Mouse (Mus musculus) lung, postnatal 0 days (tissue): ENCODE measurements around the gene Gm5269. TPM values are rescaled to one million over a fixed set of nuclear protein-coding genes. Genes with fewer than 3 reads are reported as not detected.

Experiments used
- ATAC-seq: fragments of 200-750 bp; cut with Nextera tagmentation; 2 replicates; pipeline ENCODE4 v1.8.0; 2017; ENCODE audit warnings: moderate library complexity
- DNase-seq: peaks from one replicate; pipeline ENCODE4 v3.0.0-alpha.2; 2016; ENCODE audit warnings: low spot score
- H3K27ac ChIP-seq: fragments of 300-500 bp; sonication (generic); 2 replicates; pipeline ENCODE4 v1.5.1; 2014; ENCODE audit warnings: antibody characterized with exemption, mild to moderate bottlenecking, low read length, mixed read lengths
- H3K27me3 ChIP-seq: fragments of 300-500 bp; sonication (generic); replicated peaks from 2 replicates; pipeline ENCODE4 v1.6.1; 2014; ENCODE audit warnings: low read length, mixed read lengths; ENCODE audit not compliant: insufficient read depth
- H3K36me3 ChIP-seq: fragments of 300-500 bp; sonication (generic); 2 replicates; pipeline ENCODE4 v1.6.1; 2014; ENCODE audit warnings: low read length, mixed read lengths; ENCODE audit not compliant: insufficient read depth
- H3K4me1 ChIP-seq: fragments of 300-500 bp; sonication (generic); 2 replicates; pipeline ENCODE4 v1.6.1; 2014; ENCODE audit warnings: antibody characterized with exemption, low read depth, low read length, mixed read lengths; ENCODE audit not compliant: insufficient read depth
- H3K4me2 ChIP-seq: fragments of 300-500 bp; sonication (generic); replicated peaks from 2 replicates; pipeline ENCODE4 v1.6.1; 2014; ENCODE audit warnings: low read depth, mild to moderate bottlenecking, low read length, moderate library complexity, mixed read lengths
- H3K4me3 ChIP-seq: fragments of 300-500 bp; sonication (generic); 2 replicates; pipeline ENCODE4 v1.5.1; 2014; ENCODE audit warnings: low read depth, low read length
- H3K9ac ChIP-seq: fragments of 300-500 bp; sonication (generic); replicated peaks from 2 replicates; pipeline ENCODE4 v1.6.1; 2014; ENCODE audit warnings: low read depth, mild to moderate bottlenecking
- H3K9me3 ChIP-seq: fragments of 300-500 bp; sonication (generic); 2 replicates; pipeline ENCODE4 v1.6.1; 2016; ENCODE audit warnings: low read length, mixed read lengths
- CTCF ChIP-seq: IDR thresholded peaks from 2 replicates; pipeline ENCODE4 v1.5.1; 2016; ENCODE audit warnings: antibody characterized with exemption, mild to moderate bottlenecking
- EP300 ChIP-seq: IDR thresholded peaks from 2 replicates; pipeline ENCODE4 v1.6.1; 2016; ENCODE audit warnings: antibody characterized with exemption, mild to moderate bottlenecking, control low read depth
- WGBS: fragments of 180-500 bp; shearing (Covaris S2); extraction: QIAGEN DNeasy Blood & Tissue Kit; methylation state at CpG from one replicate; pipeline ENCODE4 v1.1.7; 2014; 5-methylcytosine and 5-hydroxymethylcytosine counted together
- polyA plus RNA-seq: library from polyadenylated mRNA; unstranded; fragments of >200 nt; fragmentation: Nextera tagmentation; extraction: Ambion mirVana; gene quantifications from 2 replicates; pipeline ENCODE4 v1.2.1, GENCODE M21; 2015

The Gm5269 gene
- not detected in 2 replicates for polyA plus RNA-seq

- H3K4me1 ChIP-seq: no peaks in the 10 kb centered on the region
- H3K36me3 ChIP-seq: no peaks in the 10 kb centered on the region
- no peak within 1 kb of the TSS for H3K4me3 ChIP-seq
- no peak within 1 kb of the TSS for H3K4me2 ChIP-seq
- ATAC-seq: no peak
- H3K27ac ChIP-seq: no peak within 1 kb of the TSS
- H3K9me3 ChIP-seq: no peaks in the 10 kb centered on the region
- H3K27me3 ChIP-seq: no peaks in the 10 kb centered on the region
- no peak within 1 kb of the TSS for H3K9ac ChIP-seq
- TF ChIP-seq EP300: no peak
- TF ChIP-seq CTCF: no peak
- no peak for DNase-seq
Observed at GRCm38 (mm10) chr1:45890173-45890572, at the start of gene Gm5269. Gene Gm5269 (minus strand): TSS chr1:45890273.

GRCm38 (mm10) chr1:45931127-45931526, 41.1 kb upstream of the Gm5269 start:
- no peak overlapping the region for H3K4me3 ChIP-seq
- no peak overlapping the region for H3K27ac ChIP-seq
- H3K4me2 ChIP-seq: no peak overlapping the region
- H3K9me3 ChIP-seq: no peaks in the 10 kb centered on the region
- 0 out of 2 replicates have a peak, but pooled peaks cover 2% of the 10 kb centered on the region for H3K4me1 ChIP-seq
- H3K36me3 ChIP-seq: no peaks in the 10 kb centered on the region
- peaks cover 4% of the 10 kb centered on the region; the same call in 1 of the 2 replicates for H3K27me3 ChIP-seq
- no peak overlapping the region for H3K9ac ChIP-seq
- DNase-seq (no peak), ATAC-seq (no peak)
- no peak for TF ChIP-seq EP300
- TF ChIP-seq CTCF: peak; percentile 64

- Histone ChIP-seq H3K9ac (no peak overlapping the region), H3K4me1 (peaks cover 4% of the 10 kb centered on the region; the same call in 1 of the 2 replicates), H3K27ac (no peak overlapping the region), H3K27me3 (peaks cover 4% of the 10 kb centered on the region; the same call in 1 of the 2 replicates), H3K9me3 (no peaks in the 10 kb centered on the region), H3K36me3 (no peaks in the 10 kb centered on the region), H3K4me3 (no peak overlapping the region), H3K4me2 (no peak overlapping the region)
- 51% methylated on average over 3 of the region's 3 CpGs for WGBS
- TF ChIP-seq CTCF: no peak
- no peak for TF ChIP-seq EP300
- ATAC-seq (no peak), DNase-seq (no peak)
Observed at GRCm38 (mm10) chr1:45926911-45927310, 36.8 kb upstream of the Gm5269 start.

- H3K4me2 ChIP-seq: peak within 1 kb of the TSS; percentile 90
- peaks cover 4% of the 10 kb centered on the region; the same call in 1 of the 2 replicates for H3K27me3 ChIP-seq
- no peak for ATAC-seq
- 33% methylated on average over 9 of the region's 9 CpGs for WGBS
- no peak for DNase-seq
- no peaks in the 10 kb centered on the region for H3K36me3 ChIP-seq
- peaks cover 4% of the 10 kb centered on the region; the same call in 1 of the 2 replicates for H3K4me1 ChIP-seq
- H3K4me3 ChIP-seq: peak within 1 kb of the TSS; percentile 54
- H3K27ac ChIP-seq: no peak within 1 kb of the TSS
- H3K9me3 ChIP-seq: no peaks in the 10 kb centered on the region
- TF ChIP-seq EP300 (no peak), CTCF (no peak)
- peak within 1 kb of the TSS; percentile 20 for H3K9ac ChIP-seq
Observed at GRCm38 (mm10) chr1:45926393-45926763, 36.3 kb upstream of the Gm5269 start, which contains the start of gene Slc40a1. Gene Slc40a1 (minus strand): TSS chr1:45926523.

DNA sequence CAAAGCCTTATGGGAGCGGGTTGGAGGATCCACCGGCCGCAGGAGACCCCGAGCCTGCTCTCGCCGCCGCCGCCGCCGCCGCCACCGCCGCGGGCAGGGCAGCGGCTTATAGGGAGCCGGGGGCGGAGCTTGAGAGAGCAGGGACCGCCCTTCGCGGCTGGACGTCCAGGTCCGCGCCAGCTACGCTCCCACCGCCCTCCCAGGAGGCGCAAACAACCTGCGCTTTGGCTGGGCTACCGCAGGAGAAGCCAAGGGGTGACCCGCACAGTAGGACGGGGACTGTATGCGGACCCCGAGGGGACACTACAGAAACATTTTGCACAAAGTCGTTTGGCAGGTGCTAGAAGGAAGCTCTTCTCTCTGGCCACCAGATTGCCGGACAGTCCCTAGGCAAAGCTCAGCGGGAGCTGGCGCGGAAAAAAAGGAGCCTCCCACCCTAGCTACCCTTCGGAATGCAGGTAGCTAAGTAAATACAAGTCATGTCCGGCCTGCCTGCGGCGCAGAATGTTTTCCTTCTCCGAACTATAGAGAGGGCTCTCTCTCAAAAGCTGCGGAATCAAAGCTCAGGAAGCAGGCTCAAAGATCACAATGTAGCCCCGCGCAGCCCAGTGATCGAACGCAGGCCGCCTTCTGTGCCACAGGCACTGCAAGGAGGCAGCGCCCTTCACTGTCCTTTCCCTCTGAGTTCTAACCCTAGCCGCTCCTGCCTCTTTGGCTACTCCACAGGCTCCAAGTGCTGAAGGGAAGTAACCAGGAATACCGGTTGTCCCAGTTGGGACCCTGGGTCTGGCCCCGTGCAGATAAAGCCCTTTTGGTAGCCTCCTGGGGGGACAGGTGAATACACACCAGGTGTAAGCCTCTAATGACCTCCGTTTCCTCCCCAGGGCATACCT, 35.7 kb upstream of the Gm5269 start:
- H3K4me2 ChIP-seq: peak overlapping the region; percentile 90
- under 1% methylated on average over 52 of the region's 53 CpGs for WGBS
- peak; percentile 97 for ATAC-seq

GRCm38 (mm10) chr1:45925131-45925499, 35.0 kb upstream of the Gm5269 start:
- WGBS: 3% methylated on average over 7 of the region's 7 CpGs
- no peak for DNase-seq
- Histone ChIP-seq H3K4me2 (peak overlapping the region; percentile 90), H3K4me3 (peak overlapping the region; percentile 54), H3K9me3 (no peaks in the 10 kb centered on the region), H3K4me1 (peaks cover 4% of the 10 kb centered on the region; the same call in 1 of the 2 replicates), H3K36me3 (no peaks in the 10 kb centered on the region), H3K27me3 (peaks cover 4% of the 10 kb centered on the region; the same call in 1 of the 2 replicates), H3K27ac (no peak overlapping the region), H3K9ac (peak overlapping the region; percentile 20)
- TF ChIP-seq CTCF (no peak), EP300 (no peak)
- peak; percentile 16 for ATAC-seq

More for the DNA sequence above, 35.7 kb upstream of the Gm5269 start:
- peak overlapping the region; percentile 20 for H3K9ac ChIP-seq
- peak; percentile 91 for DNase-seq
- H3K27ac ChIP-seq: no peak overlapping the region
- no peaks in the 10 kb centered on the region for H3K9me3 ChIP-seq
- H3K36me3 ChIP-seq: no peaks in the 10 kb centered on the region
- TF ChIP-seq EP300 (no peak), CTCF (peak; percentile 22; the same call in 1 of the 2 replicates)
- H3K27me3 ChIP-seq: peaks cover 4% of the 10 kb centered on the region; the same call in 1 of the 2 replicates
- peak overlapping the region; percentile 54 for H3K4me3 ChIP-seq
- H3K4me1 ChIP-seq: peaks cover 4% of the 10 kb centered on the region; the same call in 1 of the 2 replicates
